Mouse (Mus musculus) C2C12 (cell line): ENCODE measurements at regions not wholly inside any gene's neighbourhood (a gene's known extent, or its start where the extent isn't known, plus 50 kb on each side); places are given as distances from the start of the nearest gene placed in this dataset.

ENCODE experiments used
- H3K27me3 ChIP-seq: one replicate; pipeline ENCODE4 v1.6.1; 2011; ENCODE audit not compliant: control insufficient read depth, insufficient read depth, insufficient read length
- H3K36me3 ChIP-seq: one replicate; pipeline ENCODE4 v1.6.1; 2011; ENCODE audit not compliant: control insufficient read depth, insufficient read depth
- H3K4me3 ChIP-seq: one replicate; pipeline ENCODE4 v1.5.1; 2011; ENCODE audit warnings: mild to moderate bottlenecking, control low read depth; ENCODE audit not compliant: poor library complexity, insufficient read depth, severe bottlenecking
- H3K79me2 ChIP-seq: one replicate; pipeline ENCODE4 v1.6.1; 2011; ENCODE audit not compliant: control insufficient read depth, insufficient read depth
- H3K79me3 ChIP-seq: one replicate; pipeline ENCODE4 v1.6.1; 2011; ENCODE audit warnings: low read depth, control low read depth
- H3ac ChIP-seq: one replicate; pipeline ENCODE3; 2011; ENCODE audit warnings: low read depth; ENCODE audit not compliant: control insufficient read depth, insufficient read length
- CEBPB ChIP-seq: IDR thresholded peaks from one replicate; pipeline ENCODE4 v1.6.1; 2011; ENCODE audit warnings: low read depth, mild to moderate bottlenecking, control low read depth, moderate library complexity
- CTCF ChIP-seq: IDR thresholded peaks from one replicate; pipeline ENCODE4 v1.5.1; 2011; ENCODE audit not compliant: control insufficient read depth, insufficient read depth, insufficient read length
- FOSL1 ChIP-seq: IDR thresholded peaks from one replicate; pipeline ENCODE4 v1.8.0; 2011; ENCODE audit warnings: mild to moderate bottlenecking, low read length; ENCODE audit not compliant: poor library complexity, insufficient read depth, severe bottlenecking
- MAX ChIP-seq: IDR thresholded peaks from one replicate; pipeline ENCODE4 v1.6.1; 2011; ENCODE audit warnings: mild to moderate bottlenecking, control low read depth
- MYOD1 ChIP-seq: IDR thresholded peaks from one replicate; pipeline ENCODE4 v1.6.1; 2011; ENCODE audit warnings: low read depth; ENCODE audit not compliant: control insufficient read depth, insufficient read length
- MYOG ChIP-seq: IDR thresholded peaks from one replicate; pipeline ENCODE4 v1.6.1; 2011; ENCODE audit not compliant: control insufficient read depth, insufficient read length; ENCODE audit errors: extremely low read depth
- USF1 ChIP-seq: IDR thresholded peaks from one replicate; pipeline ENCODE4 v1.6.1; 2011; ENCODE audit warnings: low read depth, mild to moderate bottlenecking, control low read depth, moderate library complexity

- Histone ChIP-seq H3ac (no peak overlapping the region), H3K4me3 (no peak overlapping the region), H3K27me3 (no peaks in the 10 kb centered on the region), H3K79me2 (no peaks in the 10 kb centered on the region), H3K36me3 (no peaks in the 10 kb centered on the region), H3K79me3 (no peaks in the 10 kb centered on the region)
- TF ChIP-seq USF1, result no peak
- no peak for TF ChIP-seq FOSL1
- TF ChIP-seq MYOG, result no peak
- TF ChIP-seq MAX, result no peak
Measured at GRCm38 (mm10) chr3:128200574-128201235, 304.6 kb upstream of the Fam241a start.

GRCm38 (mm10) chr3:128199466-128199865, 303.3 kb upstream of the Fam241a start:
- H3K79me2 ChIP-seq, result no peaks in the 10 kb centered on the region
- H3ac ChIP-seq, result no peak overlapping the region
- H3K36me3 ChIP-seq, result no peaks in the 10 kb centered on the region
- TF ChIP-seq CEBPB (no peak), CTCF (no peak), MYOD1 (no peak), MAX (no peak), USF1 (no peak), MYOG (no peak), FOSL1 (no peak)
- no peak overlapping the region for H3K4me3 ChIP-seq
- no peaks in the 10 kb centered on the region for H3K79me3 ChIP-seq
- H3K27me3 ChIP-seq, result no peaks in the 10 kb centered on the region

- no peak for TF ChIP-seq CEBPB
- no peak for TF ChIP-seq MAX
- Histone ChIP-seq H3K79me3 (no peaks in the 10 kb centered on the region), H3K4me3 (no peak overlapping the region), H3K79me2 (no peaks in the 10 kb centered on the region), H3K27me3 (no peaks in the 10 kb centered on the region), H3K36me3 (no peaks in the 10 kb centered on the region), H3ac (no peak overlapping the region)
Measured at GRCm38 (mm10) chr3:128192046-128192800, 296.1 kb upstream of the Fam241a start.

GRCm38 (mm10) chr3:128187330-128188044, 291.4 kb upstream of the Fam241a start:
- no peaks in the 10 kb centered on the region for H3K36me3 ChIP-seq
- TF ChIP-seq MYOG, result no peak
- TF ChIP-seq CTCF, result no peak
- TF ChIP-seq FOSL1, result no peak
- TF ChIP-seq MYOD1, result no peak
- TF ChIP-seq CEBPB, result no peak
- no peak for TF ChIP-seq MAX
- no peak for TF ChIP-seq USF1
- H3K4me3 ChIP-seq, result no peak overlapping the region
- no peaks in the 10 kb centered on the region for H3K79me3 ChIP-seq
- H3K27me3 ChIP-seq, result no peaks in the 10 kb centered on the region
- no peaks in the 10 kb centered on the region for H3K79me2 ChIP-seq
- H3ac ChIP-seq, result no peak overlapping the region

GRCm38 (mm10) chr3:128186278-128186677, 290.2 kb upstream of the Fam241a start:
- TF ChIP-seq MAX, result no peak
- Histone ChIP-seq H3K4me3 (no peak overlapping the region), H3K36me3 (no peaks in the 10 kb centered on the region), H3K79me2 (no peaks in the 10 kb centered on the region), H3ac (no peak overlapping the region), H3K27me3 (no peaks in the 10 kb centered on the region), H3K79me3 (no peaks in the 10 kb centered on the region)
